Mouse (Mus musculus) gastrocnemius, postnatal 36 days (tissue): ENCODE data around the gene Cryab. TPM values are rescaled to one million over a fixed set of nuclear protein-coding genes. Genes with fewer than 3 reads are reported as not detected.
A peak's percentile ranks its signal among the peaks of the same experiment; 100 is the strongest.

Experiments used
- DNase-seq, 2 experiments: peaks; one replicate each; pipeline ENCODE4 v3.0.0; 2022
- intact Hi-C: fragments of 180-260 bp; cut with DNase I; formaldehyde crosslinking; loops from one replicate; pipeline ENCODE4 v1.15.1; 2025
- long read RNA-seq, 2 experiments: library from polyadenylated mRNA; stranded (forward); transcript quantifications; one replicate each; pipeline ENCODE4 v2.0.0; 2021
- total RNA-seq, 2 experiments: library from RNA; stranded (reverse); gene quantifications; 2 replicates each; pipeline ENCODE4 v1.2.3; 2021

Gene Cryab
- total RNA-seq: 1,000 to 10,000 TPM; 1,018 to 1,083 TPM
- long read RNA-seq, experiment 1, transcript Cryab-201 (3 exons, 946 nt): major isoform, 693 of 808 reads
- long read RNA-seq, experiment 1, transcript Cryab-204 (2 exons, 585 nt): minor isoform, 20 of 808 reads
- long read RNA-seq, experiment 1, transcript Cryab-202 (4 exons, 659 nt): minor isoform, 32 of 808 reads
- long read RNA-seq, experiment 1, transcript Cryab-205 (4 exons, 836 nt): minor isoform, 21 of 808 reads
- long read RNA-seq, experiment 1, partial matches to known transcripts: 24 of 808 reads
- long read RNA-seq, experiment 1, other reads (novel, unspliced or antisense): 15 of 808 reads
- long read RNA-seq, experiment 2, transcript Cryab-204 (2 exons, 585 nt): minor isoform, 14 of 973 reads
- long read RNA-seq, experiment 2, transcript Cryab-202 (4 exons, 659 nt): minor isoform, 32 of 973 reads
- long read RNA-seq, experiment 2, transcript Cryab-201 (3 exons, 946 nt): major isoform, 857 of 973 reads
- long read RNA-seq, experiment 2, transcript Cryab-205 (4 exons, 836 nt): minor isoform, 27 of 973 reads
- long read RNA-seq, experiment 2, partial matches to known transcripts: 17 of 973 reads
- long read RNA-seq, experiment 2, other reads (novel, unspliced or antisense): 24 of 973 reads

GRCm38 (mm10) chr9:50751323-50751722, at the start of gene Cryab:
Gene Cryab (plus strand): TSS chr9:50751325.
- intact Hi-C loops: no loop called here
- DNase-seq: peak in 1 of 2 experiments; percentile 39

GRCm38 (mm10) chr9:50704907-50705306, 46.2 kb upstream of the Cryab start:
- intact Hi-C loops: loop anchor here (5.0 kb wide), 1 partner anchor 62 kb away; the partner anchor contains the start of gene Fdxacb1
- DNase-seq: no peak

GRCm38 (mm10) chr9:50709108-50709507, 42.0 kb upstream of the Cryab start:
- no peak for DNase-seq
- intact Hi-C loops: loop anchor here (5.0 kb wide), 1 partner anchor 58 kb away; the partner anchor contains the start of gene Fdxacb1

DNA sequence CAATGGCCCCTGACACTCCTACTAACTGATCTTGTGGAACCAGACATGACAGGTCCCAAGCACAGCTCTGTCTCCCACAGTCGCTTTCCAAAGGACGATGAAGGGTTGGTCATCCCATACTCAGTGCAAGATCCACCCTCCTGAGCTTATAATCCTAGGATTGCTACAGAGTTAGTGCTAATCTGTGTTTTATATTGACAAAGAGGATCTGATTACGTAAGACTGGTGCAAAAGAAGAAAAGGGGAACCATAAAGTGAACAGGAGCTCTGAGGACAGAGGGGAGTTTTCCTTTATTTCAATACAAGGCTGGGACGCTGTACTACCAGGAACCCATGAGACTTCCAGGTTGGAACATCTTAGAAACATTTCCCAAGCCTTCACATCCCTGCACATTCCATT, 39.8 kb upstream of the Cryab start:
- intact Hi-C loops: no loop called here
- DNase-seq: no peak

DNA sequence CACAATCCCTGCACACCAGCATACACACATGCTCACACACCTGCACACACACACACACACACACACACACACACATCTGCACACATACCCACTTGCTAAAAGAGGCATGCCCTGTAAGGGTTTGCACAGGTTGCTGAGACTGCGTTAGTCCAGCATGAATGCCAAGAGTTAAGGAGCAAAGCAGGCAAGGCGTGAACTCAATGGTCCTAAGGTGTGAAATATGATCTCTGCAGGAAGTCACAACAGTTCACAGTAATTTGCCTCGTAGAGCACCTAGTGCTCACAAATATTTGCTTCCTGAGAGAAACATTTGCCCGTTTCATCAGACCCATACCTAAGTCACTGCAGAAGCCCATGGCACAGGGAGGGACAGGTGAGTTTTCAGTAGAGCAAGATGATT, 36.9 kb upstream of the Cryab start:
- no peak for DNase-seq
- intact Hi-C loops: no loop called here

DNA sequence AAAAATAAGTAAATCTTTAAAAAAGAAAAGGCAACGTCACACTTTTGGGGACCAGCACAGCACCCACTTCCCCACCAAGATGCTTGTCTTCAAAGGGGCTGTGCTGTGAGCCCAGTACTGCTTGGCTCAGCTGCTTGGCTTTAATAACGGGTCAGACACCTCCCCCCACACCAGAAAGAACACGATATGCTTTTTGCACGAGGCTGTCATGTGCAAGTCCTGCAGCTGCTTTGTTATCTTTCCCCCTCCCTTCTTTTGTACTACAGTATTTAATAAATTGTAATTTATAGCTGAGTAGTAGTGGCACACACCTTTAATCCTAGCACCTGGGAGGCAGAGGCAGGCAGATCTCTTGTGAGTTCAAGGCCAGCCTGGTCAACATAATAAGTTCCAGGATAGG, 32.2 kb upstream of the Cryab start:
- no peak for DNase-seq
- intact Hi-C loops: no loop called here

GRCm38 (mm10) chr9:50721061-50721460, 30.1 kb upstream of the Cryab start:
- DNase-seq: no peak
- intact Hi-C loops: no loop called here

- DNase-seq: peak in 1 of 2 experiments; percentile 17
- intact Hi-C loops: no loop called here
These were observed 28.6 kb upstream of the Cryab start for GRCm38 (mm10) chr9:50722451-50722911.

GRCm38 (mm10) chr9:50723406-50723805, 27.7 kb upstream of the Cryab start:
- intact Hi-C loops: no loop called here
- peak in 1 of 2 experiments; percentile 62 for DNase-seq

- intact Hi-C loops: no loop called here
- no peak for DNase-seq
These were observed 27.0 kb upstream of the Cryab start for GRCm38 (mm10) chr9:50724147-50724546.

DNA sequence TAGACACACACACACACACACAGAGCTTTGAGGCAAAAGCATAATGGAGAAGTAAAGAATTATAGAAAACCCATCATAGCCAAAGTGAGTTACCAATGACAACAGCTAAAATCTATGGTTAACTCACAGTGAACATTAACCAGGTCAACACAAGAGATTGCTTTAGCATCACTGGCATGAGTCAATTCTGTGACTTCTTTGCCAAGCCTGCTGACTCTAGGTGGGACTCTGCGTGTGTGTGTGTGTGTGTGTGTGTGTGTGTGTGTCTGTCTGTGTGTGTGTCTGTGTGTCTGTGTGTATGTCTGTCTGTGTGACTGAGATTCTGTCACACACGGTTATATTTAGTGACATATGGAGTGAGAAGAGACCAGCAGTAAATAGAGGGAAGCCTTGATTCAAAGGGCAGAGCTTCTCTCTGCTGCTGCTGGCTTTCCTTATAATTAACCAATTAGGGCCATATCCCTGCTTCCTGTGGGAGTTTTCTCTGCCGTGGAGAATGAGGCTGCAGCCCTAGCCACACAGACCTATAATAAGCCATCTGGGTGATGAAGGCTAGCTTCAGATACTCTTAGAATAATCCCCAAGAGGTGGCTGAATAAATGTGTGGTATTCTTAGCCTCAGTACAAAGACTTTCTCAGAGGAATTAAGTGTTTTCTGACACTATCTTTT, 26.3 kb upstream of the Cryab start:
- intact Hi-C loops: no loop called here

GRCm38 (mm10) chr9:50725921-50726590, 25.1 kb upstream of the Cryab start:
- no peak for DNase-seq
- intact Hi-C loops: no loop called here

More for the DNA sequence above, 26.3 kb upstream of the Cryab start:
- DNase-seq: no peak

- intact Hi-C loops: no loop called here
- DNase-seq: no peak
These were observed 23.8 kb upstream of the Cryab start for GRCm38 (mm10) chr9:50727171-50727924.

DNA sequence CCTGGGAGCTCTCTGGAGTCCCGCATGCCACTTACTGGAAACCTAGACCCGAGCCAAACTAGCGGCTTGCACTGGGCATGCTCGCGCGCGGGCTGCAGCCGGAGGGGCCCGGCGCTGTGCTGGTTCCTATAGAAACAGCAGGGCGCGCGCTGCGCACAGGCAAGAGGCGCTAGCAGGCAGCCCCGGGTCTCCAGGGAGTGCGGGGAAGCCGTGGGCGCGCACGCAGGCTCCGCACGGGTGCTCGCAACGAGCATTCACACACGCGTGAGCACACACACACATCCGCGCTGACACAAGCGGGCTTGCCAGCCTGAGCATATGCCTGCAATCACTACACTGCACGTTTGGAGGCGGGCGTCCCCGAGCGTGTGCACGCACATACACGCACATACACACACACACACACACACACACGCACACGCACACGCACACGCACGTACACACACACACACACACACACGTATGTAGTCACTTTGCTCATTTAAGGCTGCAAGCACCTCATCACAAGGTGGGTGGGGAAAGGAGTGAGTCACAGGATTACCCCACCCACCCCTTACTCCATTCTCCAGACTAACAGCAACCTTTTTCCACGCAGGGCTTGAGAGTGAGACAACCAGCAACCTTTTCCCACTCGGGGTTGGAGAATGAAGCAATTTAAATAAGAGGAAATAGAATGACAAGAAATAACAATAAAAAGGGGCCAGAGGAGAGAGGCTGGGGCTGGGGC, 23.0 kb upstream of the Cryab start:
- peak in 1 of 2 experiments; percentile 25 for DNase-seq
- intact Hi-C loops: no loop called here

DNA sequence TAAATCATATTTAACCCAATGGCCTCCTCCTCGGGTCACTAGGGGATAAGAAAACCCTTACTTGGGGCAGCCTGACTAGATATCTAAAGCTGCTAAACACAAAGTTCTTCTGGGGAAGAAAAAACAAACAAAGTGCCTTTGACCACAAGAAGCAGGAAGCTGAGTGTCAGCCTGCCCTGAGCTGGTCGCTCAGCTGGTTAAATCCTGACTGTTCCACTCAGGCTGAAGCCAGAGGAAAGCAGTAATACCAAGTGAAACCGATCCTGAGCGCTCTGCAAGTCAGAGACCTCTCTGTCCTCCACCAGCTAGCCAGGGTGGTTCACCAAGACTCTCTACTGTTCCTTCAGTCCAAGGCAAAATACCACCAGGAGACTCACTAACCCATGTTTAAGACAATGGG, 21.5 kb upstream of the Cryab start:
- intact Hi-C loops: no loop called here
- DNase-seq: no peak

GRCm38 (mm10) chr9:50732560-50732959, 18.6 kb upstream of the Cryab start:
- no peak for DNase-seq
- intact Hi-C loops: loop anchor here (2.0 to 10.0 kb wide), 2 partner anchors 26 to 288 kb away; no protein-coding TSS in a partner anchor

GRCm38 (mm10) chr9:50734989-50735388, 16.1 kb upstream of the Cryab start:
- intact Hi-C loops: loop anchor here (10.0 kb wide), 1 partner anchor 290 kb away; no protein-coding TSS in a partner anchor
- peak in 1 of 2 experiments; percentile 39 for DNase-seq

DNA sequence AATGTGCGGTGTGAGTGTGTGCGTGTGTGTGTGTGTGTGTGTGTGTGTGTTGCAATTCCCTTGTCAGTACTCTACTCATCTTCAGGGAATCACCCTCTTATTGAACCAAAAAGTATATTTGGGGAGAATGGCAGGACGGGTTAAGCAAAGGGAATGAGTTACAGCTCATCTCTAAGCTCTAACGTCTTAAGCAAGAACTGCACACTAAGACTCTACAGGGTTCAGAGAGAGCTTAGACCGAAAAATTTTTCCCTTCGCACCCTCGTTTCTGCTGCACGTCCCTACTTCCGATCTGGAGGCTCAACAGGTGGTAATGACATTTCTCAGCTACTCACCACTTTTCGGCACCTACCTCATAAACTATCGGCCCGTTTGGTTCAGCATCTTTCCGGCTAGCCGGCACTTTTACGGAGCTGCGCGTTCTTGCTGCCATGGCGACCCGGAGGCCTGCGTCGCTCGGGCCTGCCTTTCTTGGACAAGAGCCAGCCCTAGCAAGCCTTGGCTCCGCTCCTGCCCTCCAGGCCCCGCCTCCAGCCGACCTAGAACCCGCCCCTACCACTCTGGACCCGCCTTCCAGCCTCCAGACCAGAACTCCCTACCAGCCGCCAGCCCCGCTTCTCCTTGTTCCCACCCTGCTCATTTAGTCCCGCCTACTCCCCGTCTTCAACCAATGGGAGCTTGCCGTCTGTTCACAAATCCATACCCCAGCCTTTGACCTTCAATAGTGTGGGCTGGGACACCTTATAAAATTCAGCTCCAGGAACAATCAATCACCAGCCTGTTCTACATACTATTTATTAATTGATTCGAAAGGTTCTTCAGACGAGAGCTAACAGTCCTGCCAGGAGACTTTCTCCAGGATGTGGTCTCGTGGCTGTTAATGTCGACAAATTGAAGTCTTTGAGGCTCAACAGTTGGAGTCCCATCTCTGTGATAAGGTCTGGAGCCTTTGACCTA, 11.9 kb upstream of the Cryab start, which contains the start of gene Dixdc1:
Dixdc1 (minus strand) TSS at position 604 of the 957 bp plus-strand sequence.
- peak; percentile 91 to 96 for DNase-seq
- intact Hi-C loops: loop anchor here (10.0 kb wide), 1 partner anchor 294 kb away; no protein-coding TSS in a partner anchor
